In the genomic region with DNA sequence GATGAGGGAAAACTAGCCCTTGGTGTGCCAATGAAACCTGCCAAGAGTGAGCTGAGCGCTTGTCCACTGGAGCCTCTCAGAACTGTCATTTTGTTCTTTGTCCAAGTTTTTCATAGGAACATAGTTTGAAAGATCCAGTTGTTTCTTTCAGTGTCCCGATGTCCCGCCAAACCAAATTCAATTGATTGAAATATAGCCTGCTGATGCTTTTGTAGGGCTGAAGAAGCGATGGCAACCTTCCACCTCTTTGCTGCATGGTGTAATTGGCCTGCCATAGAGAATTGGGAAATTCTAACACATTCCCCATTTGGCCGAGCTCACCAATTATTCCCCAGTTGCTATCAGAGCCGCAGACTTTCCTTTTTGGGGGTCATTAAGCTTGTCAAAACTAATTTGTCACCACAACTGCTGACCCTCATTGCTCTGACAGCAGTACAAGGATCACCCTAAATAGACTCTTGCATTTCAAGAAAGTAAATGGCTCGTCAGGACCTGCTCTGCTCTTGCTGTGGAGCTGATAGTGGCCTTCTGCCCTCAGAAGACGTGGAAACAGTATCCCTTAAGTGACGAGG, we compare ENCODE assay signal across 11 mouse cellular contexts.
DNase-seq lines count a peak whose midpoint lies in the region; ATAC-seq and TF ChIP-seq lines count a peak whose summit lies in the region.
"Had no signal": no experiment of that assay in that cellular context is flagged by ENCODE, and none has a peak within 500 bp of the region (broad histone marks: within the 10 kb centered on the region; RNA-seq: fewer than 3 reads in every experiment).

No protein-coding gene starts in this region.

- no peaks in the 10 kb centered on the region for H3K27me3 ChIP-seq in midbrain, postnatal 0 days (ENCODE audit: insufficient read depth, low read length)
- H3K27me3 ChIP-seq: intestine, embryonic 15.5 days; liver, embryonic 13.5 days had no signal

- peak; percentile 7 for DNase-seq in cerebellum, adult 9-11 months
- DNase-seq in cerebellum, adult 8-10 months: no peak
- peak; percentile 32 for DNase-seq in left cerebral cortex, postnatal 4 days
- no peak for DNase-seq in left cerebral cortex, adult 18-20 months (ENCODE audit: low spot score in 2 of 2)
- DNase-seq in midbrain, postnatal 0 days (ENCODE audit: low spot score): peak; percentile 61
- no peak for DNase-seq in c-Kit-positive CD71-positive TER-119-positive erythroid progenitor cells, embryonic 14.5 days (ENCODE audit: low spot score)
- DNase-seq: liver, embryonic 13.5 days had no signal

- intact Hi-C loops in left cerebral cortex, postnatal 4 days (cut with DNase I): no loop called here

- no peak overlapping the region for H3K4me2 ChIP-seq in midbrain, postnatal 0 days (ENCODE audit: low read depth, low read length, poor library complexity, severe bottlenecking)
- H3K4me2 ChIP-seq: intestine, embryonic 15.5 days; liver, embryonic 13.5 days had no signal

- no peak for ATAC-seq in midbrain, postnatal 0 days (ENCODE audit: low FRiP score)
- no peak for ATAC-seq in megakaryocyte-erythroid progenitor cell, adult 5-6 weeks (replicated peaks; ENCODE audit: low FRiP score, low TSS enrichment, poor library complexity, severe bottlenecking)
- ATAC-seq: intestine, embryonic 15.5 days had no signal

- TF ChIP-seq POLR2A in embryonic fibroblast, embryonic 13.5 days (IDR thresholded peaks at IDR 0.05; ENCODE audit: low read depth, low read length): no peak

- no peaks in the 10 kb centered on the region for H3K36me3 ChIP-seq in midbrain, postnatal 0 days (ENCODE audit: insufficient read depth, low read length)
- H3K36me3 ChIP-seq: heart, embryonic 10.5 days; intestine, embryonic 15.5 days; liver, embryonic 13.5 days had no signal

- H3K4me3 ChIP-seq in embryonic fibroblast, embryonic 13.5 days (ENCODE audit: insufficient read depth, low read length): no peak overlapping the region
- no peak overlapping the region for H3K4me3 ChIP-seq in midbrain, postnatal 0 days (ENCODE audit: low read depth, low read length)
- H3K4me3 ChIP-seq: heart, embryonic 10.5 days; intestine, embryonic 15.5 days; liver, embryonic 13.5 days had no signal

- no peaks in the 10 kb centered on the region for H3K9me3 ChIP-seq in midbrain, postnatal 0 days (ENCODE audit: low read length)
- H3K9me3 ChIP-seq: heart, embryonic 10.5 days; intestine, embryonic 15.5 days; liver, embryonic 13.5 days had no signal

- no peak for TF ChIP-seq CTCF in embryonic fibroblast, embryonic 13.5 days (IDR thresholded peaks at IDR 0.05; ENCODE audit: borderline replicate concordance, insufficient read depth, low read length)
- no peak for TF ChIP-seq CTCF in midbrain, postnatal 0 days (IDR thresholded peaks at IDR 0.05)

- H3K27ac ChIP-seq in embryonic fibroblast, embryonic 13.5 days (ENCODE audit: insufficient read depth, low read length): peak overlapping the region; percentile 68; the same call in 1 of the 2 replicates
- no peak overlapping the region for H3K27ac ChIP-seq in midbrain, postnatal 0 days (ENCODE audit: low read depth, low read length)
- H3K27ac ChIP-seq: heart, embryonic 10.5 days; intestine, embryonic 15.5 days; liver, embryonic 13.5 days had no signal

- H3K4me1 ChIP-seq in embryonic fibroblast, embryonic 13.5 days (ENCODE audit: control insufficient read depth, insufficient read depth, low read length): 0 out of 2 replicates have a peak, but pooled peaks cover 2% of the 10 kb centered on the region
- H3K4me1 ChIP-seq in midbrain, postnatal 0 days (ENCODE audit: insufficient read depth, low read length): no peaks in the 10 kb centered on the region
- H3K4me1 ChIP-seq: liver, embryonic 13.5 days had no signal

- WGBS in midbrain, postnatal 0 days: 49% methylated on average over 9 of the region's 9 CpGs

- no peak overlapping the region for H3K9ac ChIP-seq in midbrain, postnatal 0 days (replicated peaks; ENCODE audit: low read length, poor library complexity, severe bottlenecking)
- H3K9ac ChIP-seq: intestine, embryonic 15.5 days; liver, embryonic 13.5 days had no signal

Comparison
In these comparisons a context has a peak if more than half of its experiments do, and no peak if none do; other contexts are left out.
1. DNase-seq: peak in cerebellum, adult 9-11 months (single experiment), left cerebral cortex, postnatal 4 days (single experiment) and midbrain, postnatal 0 days (single experiment); none in cerebellum, adult 8-10 months (single experiment), left cerebral cortex, adult 18-20 months (0 of 2) and c-Kit-positive CD71-positive TER-119-positive erythroid progenitor cells, embryonic 14.5 days (single experiment).